Mouse (Mus musculus): ENCODE measurements around the gene Chil3.
"Not testable (repeated sequence)": the region's sequence is repeated elsewhere in the genome, so short reads cannot be mapped to it uniquely, and the experiment has no call there.

The Chil3 gene

DNA sequence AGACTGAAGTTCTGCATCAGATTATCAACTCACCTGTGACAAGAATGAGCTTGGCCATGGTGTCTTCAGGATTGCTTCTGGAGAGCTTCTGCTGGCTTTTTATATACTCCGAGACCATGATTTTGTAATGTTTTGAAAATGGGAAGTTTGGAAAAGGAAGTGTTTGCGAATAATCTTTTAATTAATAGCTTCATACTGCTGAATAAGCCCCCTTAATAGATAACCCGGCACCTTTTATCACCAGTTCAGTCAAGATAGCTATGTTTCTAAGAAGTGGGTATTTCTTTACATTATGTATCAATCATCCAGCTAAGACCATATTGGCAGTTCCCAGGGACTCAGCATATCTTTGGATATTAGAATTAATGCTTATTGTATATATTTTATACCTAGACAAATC is at the start of gene Chil3:
Chil3 (minus strand) TSS at position 101 of the 400 bp plus-strand sequence.
- in situ Hi-C loops (cut with MboI; ENCODE audit: low sequenced_read_pairs) = no loop called here

- in situ Hi-C loops (cut with MboI; ENCODE audit: low sequenced_read_pairs) = not testable (repeated sequence)
Observed at GRCm38 (mm10) chr3:106198030-106198429, 30.7 kb upstream of the Chil3 start.

GRCm38 (mm10) chr3:106197246-106197645 is 29.9 kb upstream of the Chil3 start:
- in situ Hi-C loops (cut with MboI; ENCODE audit: low sequenced_read_pairs) = not testable (repeated sequence)

GRCm38 (mm10) chr3:106196276-106196675 is 28.9 kb upstream of the Chil3 start:
- in situ Hi-C loops (cut with MboI; ENCODE audit: low sequenced_read_pairs) = no loop called here

DNA sequence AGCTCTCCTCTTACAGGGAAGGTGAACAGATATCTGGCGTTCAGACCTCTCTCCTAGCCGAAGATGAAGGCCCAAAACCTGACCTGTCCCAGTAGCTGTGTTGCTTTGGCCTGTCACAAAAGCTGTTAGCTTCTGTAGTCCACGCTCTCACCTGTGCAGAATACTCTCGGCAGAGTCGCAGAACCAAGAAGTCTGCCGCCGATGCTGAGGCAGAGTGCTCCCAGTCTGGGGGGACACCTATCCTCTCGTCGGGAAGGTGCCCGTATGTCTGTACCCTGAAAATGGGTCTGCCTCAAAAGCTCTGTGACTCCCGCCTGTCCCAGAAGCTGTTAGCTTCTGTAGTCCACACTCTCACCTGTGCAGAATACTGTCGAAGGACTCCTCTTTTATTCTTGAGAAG is 28.1 kb upstream of the Chil3 start:
- in situ Hi-C loops (cut with MboI; ENCODE audit: low sequenced_read_pairs) = no loop called here

DNA sequence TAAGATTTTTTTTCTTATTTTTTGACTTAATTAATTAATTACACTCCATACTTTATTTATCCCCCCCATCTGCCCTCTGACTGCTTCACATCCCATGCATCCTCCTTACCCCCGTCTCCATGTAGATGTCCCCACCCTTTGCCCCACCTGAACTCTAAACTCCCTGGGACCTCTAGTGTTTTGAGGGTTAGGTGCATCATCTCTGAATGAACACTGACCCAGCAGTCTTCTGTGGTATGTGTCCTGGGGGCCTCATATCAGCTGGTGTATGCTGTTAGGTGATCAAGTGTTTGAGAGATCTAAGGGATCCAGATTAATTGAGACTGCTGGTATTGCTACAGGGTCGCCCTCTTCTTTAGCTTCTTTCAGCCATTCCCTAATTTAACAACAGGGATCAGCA is 20.6 kb upstream of the Chil3 start:
- in situ Hi-C loops (cut with MboI; ENCODE audit: low sequenced_read_pairs) = no loop called here

DNA sequence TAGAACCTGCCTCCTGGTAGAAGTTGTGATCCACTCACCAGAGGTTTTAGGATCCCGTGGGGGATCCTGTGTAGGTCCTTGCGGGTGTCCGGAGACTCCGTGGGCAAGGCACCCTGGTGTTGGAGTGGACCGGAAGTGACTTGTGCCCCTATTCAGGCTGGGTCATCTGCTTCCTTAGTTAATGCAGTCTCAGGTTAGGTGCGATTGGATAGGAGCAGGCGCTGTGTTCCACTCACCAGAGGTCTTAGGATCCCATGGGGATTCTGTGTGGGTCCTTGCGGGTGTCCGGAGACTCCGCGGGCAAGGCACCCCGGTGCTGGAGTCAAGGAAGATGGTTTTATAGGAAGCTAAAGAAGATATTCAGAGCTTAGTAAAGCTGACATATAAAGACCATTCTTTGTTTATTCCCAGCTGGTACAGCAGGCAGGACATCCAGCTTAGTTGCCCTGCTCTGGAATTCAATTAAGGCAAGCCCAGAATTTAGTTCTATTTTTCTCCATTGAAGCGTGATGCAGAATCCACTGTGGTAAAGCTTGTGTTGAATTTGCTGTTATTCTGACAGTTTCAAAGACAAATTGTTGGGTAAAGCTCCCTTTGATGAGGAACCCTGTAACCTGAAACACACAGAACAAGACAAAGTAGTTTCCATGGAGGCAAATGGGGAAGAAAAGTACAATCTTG is 10.3 kb upstream of the Chil3 start:
- in situ Hi-C loops (cut with MboI; ENCODE audit: low sequenced_read_pairs) = no loop called here

DNA sequence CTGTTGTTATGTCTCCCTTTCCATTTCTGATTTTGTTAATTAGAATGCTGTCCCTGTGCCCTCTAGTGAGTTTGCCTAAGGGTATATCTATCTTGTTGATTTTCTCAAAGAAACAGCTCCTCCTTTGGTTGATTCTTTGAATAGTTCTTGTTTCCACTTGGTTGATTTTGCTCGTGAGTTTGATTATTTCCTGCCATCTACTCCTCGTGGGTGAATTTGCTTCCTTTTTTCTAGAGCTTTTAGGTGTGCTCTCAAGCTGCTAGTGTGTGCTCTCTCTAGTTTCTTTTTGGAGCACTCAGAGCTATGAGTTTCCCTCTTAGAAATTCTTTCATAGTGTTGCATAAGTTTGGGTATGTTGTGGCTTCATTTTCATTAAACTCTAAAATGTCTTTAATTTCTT is 7.6 kb upstream of the Chil3 start:
- in situ Hi-C loops (cut with MboI; ENCODE audit: low sequenced_read_pairs) = not testable (repeated sequence)

GRCm38 (mm10) chr3:106172506-106172905 is 5.1 kb upstream of the Chil3 start:
- in situ Hi-C loops (cut with MboI; ENCODE audit: low sequenced_read_pairs) = not testable (repeated sequence)

DNA sequence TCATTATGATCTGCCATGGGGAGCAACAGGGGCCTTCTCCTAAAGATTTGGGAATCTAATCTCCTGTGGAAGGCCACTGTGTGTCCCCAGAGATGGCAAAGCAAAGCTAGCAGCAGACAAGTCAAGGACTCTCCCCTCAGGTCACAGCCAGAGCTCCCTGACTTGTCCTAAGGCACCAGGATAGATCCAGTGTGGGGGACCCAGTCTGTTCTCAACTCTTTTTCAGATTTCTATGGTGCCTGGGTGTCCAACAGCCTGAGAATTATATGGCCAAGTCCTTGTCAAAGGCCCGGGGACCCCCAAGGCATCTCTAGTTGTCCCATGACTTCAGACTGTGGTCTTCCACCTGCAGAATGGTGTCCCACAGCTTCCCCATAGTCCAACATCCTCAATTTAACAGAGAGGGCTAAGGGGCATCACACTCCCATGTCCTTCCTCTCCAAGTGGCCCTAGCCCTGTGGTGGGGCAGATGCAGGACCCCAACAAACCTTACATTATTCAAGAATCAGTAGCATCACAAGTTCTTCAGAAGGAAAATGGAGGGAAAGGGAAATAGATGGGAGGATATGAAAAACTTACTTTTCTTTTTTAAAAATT is 3.9 kb upstream of the Chil3 start:
- in situ Hi-C loops (cut with MboI; ENCODE audit: low sequenced_read_pairs) = no loop called here

- in situ Hi-C loops (cut with MboI; ENCODE audit: low sequenced_read_pairs) = no loop called here
Observed at GRCm38 (mm10) chr3:106170522-106171053, 3.2 kb upstream of the Chil3 start.

- in situ Hi-C loops (cut with MboI; ENCODE audit: low sequenced_read_pairs) = no loop called here
Observed at GRCm38 (mm10) chr3:106154413-106154812, 13.0 kb downstream of the Chil3 start.

- in situ Hi-C loops (cut with MboI; ENCODE audit: low sequenced_read_pairs) = no loop called here
Observed at GRCm38 (mm10) chr3:106144081-106144480, 23.3 kb downstream of the Chil3 start.

DNA sequence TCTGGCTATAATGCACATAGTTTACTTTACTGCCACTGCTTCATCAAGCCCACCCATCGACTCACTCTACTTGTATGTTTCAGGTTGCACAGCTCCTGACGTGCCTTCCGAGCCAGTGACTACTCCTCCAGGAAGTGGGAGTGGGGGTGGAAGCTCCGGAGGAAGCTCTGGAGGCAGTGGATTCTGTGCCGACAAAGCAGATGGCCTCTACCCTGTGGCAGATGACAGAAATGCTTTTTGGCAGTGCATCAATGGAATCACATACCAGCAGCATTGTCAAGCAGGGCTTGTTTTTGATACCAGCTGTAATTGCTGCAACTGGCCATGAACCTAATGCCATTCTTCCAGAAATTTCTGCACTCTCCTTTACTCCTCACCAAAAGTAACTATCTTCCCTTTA is 35.7 kb downstream of the Chil3 start:
- in situ Hi-C loops (cut with MboI; ENCODE audit: low sequenced_read_pairs) = no loop called here

GRCm38 (mm10) chr3:106128807-106129493 is 38.4 kb downstream of the Chil3 start:
- in situ Hi-C loops (cut with MboI; ENCODE audit: low sequenced_read_pairs) = no loop called here

- in situ Hi-C loops (cut with MboI; ENCODE audit: low sequenced_read_pairs) = no loop called here
Observed at GRCm38 (mm10) chr3:106126999-106127398, 40.4 kb downstream of the Chil3 start.

DNA sequence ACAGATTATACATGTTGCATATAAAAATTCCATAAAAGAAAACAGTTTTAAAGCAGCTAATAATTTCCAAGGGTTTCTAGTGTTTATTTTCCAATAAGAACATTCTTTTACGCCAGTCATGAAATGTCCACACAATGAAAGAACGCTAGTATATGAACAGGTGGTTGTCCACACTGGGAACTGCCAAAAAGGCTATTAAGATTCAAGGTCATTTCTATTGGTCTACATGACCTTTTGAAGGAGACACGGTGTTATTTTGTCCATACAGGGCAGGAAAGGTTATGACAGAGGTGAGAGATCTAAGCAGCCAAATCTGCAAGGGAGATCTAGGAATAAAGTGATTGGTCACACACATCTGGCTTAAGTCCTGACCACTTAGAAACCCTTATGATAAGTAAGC is 54.4 kb downstream of the Chil3 start, which contains the start of gene Chia1:
Chia1 (plus strand) TSS at position 301 of the 400 bp plus-strand sequence.
- in situ Hi-C loops (cut with MboI; ENCODE audit: low sequenced_read_pairs) = no loop called here

Data from CH12F3 (cell line).